12 mouse cellular contexts compared by ENCODE assay signal in the genomic region with DNA sequence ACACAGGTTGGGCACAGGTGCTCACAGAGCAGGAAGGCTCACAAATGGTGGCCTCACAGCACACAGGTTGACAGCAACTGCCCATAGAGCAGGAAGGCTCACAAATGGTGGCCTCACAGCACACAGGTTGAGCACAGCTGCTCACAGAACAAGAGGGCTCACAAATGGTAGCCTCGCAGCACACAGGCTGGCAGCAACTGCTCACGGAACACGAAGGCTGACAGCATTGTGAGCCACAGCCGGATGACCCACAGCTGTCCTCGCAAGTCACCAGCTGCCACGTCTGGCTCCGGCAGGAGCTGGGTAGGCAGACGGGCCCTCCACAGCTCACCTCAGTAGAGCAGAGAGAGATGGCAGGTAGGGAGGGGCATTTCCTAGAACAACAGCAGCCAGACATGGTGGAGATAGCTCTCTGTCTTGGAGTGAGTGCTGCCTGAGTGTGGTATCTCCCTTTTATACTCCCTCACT. TPM values are rescaled to one million over a fixed set of nuclear protein-coding genes. Genes with fewer than 3 reads are reported as not detected.
DNase-seq lines count a peak whose midpoint lies in the region; ATAC-seq lines count a peak whose summit lies in the region.
"Had no signal": no experiment of that assay in that cellular context is flagged by ENCODE, and none has a peak within 500 bp of the region (broad histone marks: within the 10 kb centered on the region; RNA-seq: fewer than 3 reads in every experiment).

Gene Krtap16-1 (minus strand): TSS at position 418 of the 468 bp plus-strand sequence.

- no peak for DNase-seq in limb, embryonic 10.5 days (ENCODE audit: low spot score)
- no peak for DNase-seq in spleen, adult 18-20 months
- DNase-seq: kidney, adult 18-20 months had no signal

- no peaks in the 10 kb centered on the region for H3K36me3 ChIP-seq in forebrain, embryonic 15.5 days
- H3K36me3 ChIP-seq in forebrain, embryonic 12.5 days (replicated peaks), result no peaks in the 10 kb centered on the region
- H3K36me3 ChIP-seq in limb, embryonic 13.5 days, result no peaks in the 10 kb centered on the region
- no peaks in the 10 kb centered on the region for H3K36me3 ChIP-seq in limb, embryonic 10.5 days
- H3K36me3 ChIP-seq in embryonic facial prominence, embryonic 15.5 days, result no peaks in the 10 kb centered on the region
- H3K36me3 ChIP-seq in neural tube, embryonic 14.5 days (ENCODE audit: control insufficient read depth, insufficient read depth, low read length), result no peaks in the 10 kb centered on the region
- H3K36me3 ChIP-seq: heart, embryonic 13.5 days; liver, embryonic 12.5 days; lung, embryonic 15.5 days had no signal

- no peak within 1 kb of the TSS for H3K4me3 ChIP-seq in forebrain, embryonic 15.5 days
- no peak within 1 kb of the TSS for H3K4me3 ChIP-seq in forebrain, embryonic 12.5 days (replicated peaks)
- H3K4me3 ChIP-seq in limb, embryonic 13.5 days, result no peak within 1 kb of the TSS
- H3K4me3 ChIP-seq in limb, embryonic 10.5 days, result no peak within 1 kb of the TSS
- no peak within 1 kb of the TSS for H3K4me3 ChIP-seq in embryonic facial prominence, embryonic 15.5 days (replicated peaks)
- no peak within 1 kb of the TSS for H3K4me3 ChIP-seq in neural tube, embryonic 14.5 days (ENCODE audit: low read depth, low read length)
- H3K4me3 ChIP-seq: heart, embryonic 13.5 days; liver, embryonic 12.5 days; lung, embryonic 15.5 days had no signal

- 84% methylated on average over 8 of the region's 8 CpGs for WGBS in forebrain, embryonic 15.5 days
- WGBS in forebrain, embryonic 12.5 days, result 88% methylated on average over 8 of the region's 8 CpGs
- WGBS in limb, embryonic 13.5 days, result 77% methylated on average over 8 of the region's 8 CpGs
- WGBS in limb, embryonic 10.5 days, result 79% methylated on average over 8 of the region's 8 CpGs
- 79% methylated on average over 8 of the region's 8 CpGs for WGBS in embryonic facial prominence, embryonic 15.5 days
- WGBS in neural tube, embryonic 14.5 days, result 76% methylated on average over 8 of the region's 8 CpGs

- H3K4me1 ChIP-seq in forebrain, embryonic 15.5 days, result peaks cover 16% of the 10 kb centered on the region
- H3K4me1 ChIP-seq in forebrain, embryonic 12.5 days, result no peaks in the 10 kb centered on the region
- no peaks in the 10 kb centered on the region for H3K4me1 ChIP-seq in limb, embryonic 13.5 days
- 0 out of 2 replicates have a peak, but pooled peaks cover 6% of the 10 kb centered on the region for H3K4me1 ChIP-seq in limb, embryonic 10.5 days
- no peaks in the 10 kb centered on the region for H3K4me1 ChIP-seq in embryonic facial prominence, embryonic 15.5 days
- H3K4me1 ChIP-seq in neural tube, embryonic 14.5 days (ENCODE audit: control insufficient read depth, insufficient read depth, low read length), result no peaks in the 10 kb centered on the region
- H3K4me1 ChIP-seq: heart, embryonic 13.5 days; liver, embryonic 12.5 days; lung, embryonic 15.5 days had no signal

- H3K9me3 ChIP-seq in forebrain, embryonic 15.5 days, result no peaks in the 10 kb centered on the region
- H3K9me3 ChIP-seq in forebrain, embryonic 12.5 days, result no peaks in the 10 kb centered on the region
- no peaks in the 10 kb centered on the region for H3K9me3 ChIP-seq in limb, embryonic 13.5 days
- H3K9me3 ChIP-seq in limb, embryonic 10.5 days (replicated peaks), result no peaks in the 10 kb centered on the region
- H3K9me3 ChIP-seq in embryonic facial prominence, embryonic 15.5 days (replicated peaks), result no peaks in the 10 kb centered on the region
- H3K9me3 ChIP-seq in neural tube, embryonic 14.5 days (ENCODE audit: control insufficient read depth, low read length), result no peaks in the 10 kb centered on the region
- H3K9me3 ChIP-seq: heart, embryonic 13.5 days; liver, embryonic 12.5 days; lung, embryonic 15.5 days had no signal

- H3K27ac ChIP-seq in forebrain, embryonic 15.5 days (replicated peaks), result peak within 1 kb of the TSS; percentile 72
- no peak within 1 kb of the TSS for H3K27ac ChIP-seq in forebrain, embryonic 12.5 days
- no peak within 1 kb of the TSS for H3K27ac ChIP-seq in limb, embryonic 13.5 days
- H3K27ac ChIP-seq in limb, embryonic 10.5 days, result no peak within 1 kb of the TSS
- H3K27ac ChIP-seq in embryonic facial prominence, embryonic 15.5 days (replicated peaks), result no peak within 1 kb of the TSS
- peak within 1 kb of the TSS; percentile 48 for H3K27ac ChIP-seq in neural tube, embryonic 14.5 days (ENCODE audit: low read depth, low read length)
- H3K27ac ChIP-seq: heart, embryonic 13.5 days; liver, embryonic 12.5 days; lung, embryonic 15.5 days had no signal

- no peaks in the 10 kb centered on the region; the same call in 1 of the 2 replicates for H3K27me3 ChIP-seq in forebrain, embryonic 15.5 days
- no peaks in the 10 kb centered on the region for H3K27me3 ChIP-seq in forebrain, embryonic 12.5 days
- H3K27me3 ChIP-seq in limb, embryonic 13.5 days, result peaks cover 5% of the 10 kb centered on the region; the same call in 1 of the 2 replicates
- no peaks in the 10 kb centered on the region for H3K27me3 ChIP-seq in limb, embryonic 10.5 days (ENCODE audit: low read depth, poor library complexity, severe bottlenecking)
- H3K27me3 ChIP-seq in embryonic facial prominence, embryonic 15.5 days, result no peaks in the 10 kb centered on the region; the same call in 1 of the 2 replicates
- no peaks in the 10 kb centered on the region for H3K27me3 ChIP-seq in neural tube, embryonic 14.5 days (ENCODE audit: control insufficient read depth, insufficient read depth, low read length)
- H3K27me3 ChIP-seq: liver, embryonic 12.5 days; lung, embryonic 15.5 days had no signal

- H3K4me2 ChIP-seq in forebrain, embryonic 15.5 days (replicated peaks), result peak within 1 kb of the TSS; percentile 10; the same call in 1 of the 2 replicates
- no peak within 1 kb of the TSS for H3K4me2 ChIP-seq in forebrain, embryonic 12.5 days
- H3K4me2 ChIP-seq in limb, embryonic 13.5 days (replicated peaks), result no peak within 1 kb of the TSS
- H3K4me2 ChIP-seq in embryonic facial prominence, embryonic 15.5 days (replicated peaks), result no peak within 1 kb of the TSS
- H3K4me2 ChIP-seq in neural tube, embryonic 14.5 days (ENCODE audit: low read depth, low read length), result no peak within 1 kb of the TSS
- H3K4me2 ChIP-seq: heart, embryonic 13.5 days; liver, embryonic 12.5 days; lung, embryonic 15.5 days had no signal

- no peak within 1 kb of the TSS for H3K9ac ChIP-seq in forebrain, embryonic 15.5 days (replicated peaks)
- H3K9ac ChIP-seq in forebrain, embryonic 12.5 days, result no peak within 1 kb of the TSS
- no peak within 1 kb of the TSS for H3K9ac ChIP-seq in limb, embryonic 13.5 days
- no peak within 1 kb of the TSS for H3K9ac ChIP-seq in embryonic facial prominence, embryonic 15.5 days
- H3K9ac ChIP-seq in neural tube, embryonic 14.5 days (replicated peaks; ENCODE audit: low read depth, low read length), result no peak within 1 kb of the TSS
- H3K9ac ChIP-seq: heart, embryonic 13.5 days; liver, embryonic 12.5 days; lung, embryonic 15.5 days had no signal

- ATAC-seq in forebrain, embryonic 15.5 days (replicated peaks), result no peak; the same call in 1 of the 2 replicates
- no peak for ATAC-seq in forebrain, embryonic 12.5 days (ENCODE audit: low FRiP score)
- peak; percentile 19; the same call in 1 of the 2 replicates for ATAC-seq in limb, embryonic 13.5 days (ENCODE audit: low FRiP score, low read depth)
- ATAC-seq in embryonic facial prominence, embryonic 15.5 days (ENCODE audit: insufficient number of reproducible peaks, low FRiP score, low TSS enrichment, low read depth), result peak; percentile 29; the same call in 1 of the 2 replicates
- peak; percentile 9; the same call in 1 of the 2 replicates for ATAC-seq in neural tube, embryonic 14.5 days (ENCODE audit: low read depth)
- ATAC-seq: liver, embryonic 12.5 days had no signal

RNA-seq across cellular contexts. Expression of gene Krtap16-1, which starts in this region (rescaled TPM):
- not detected in 2 replicates for polyA plus RNA-seq in forebrain, embryonic 15.5 days (2015; fragmentation: Nextera tagmentation; extraction: Ambion mirVana)
- not detected in 2 replicates for polyA plus RNA-seq in forebrain, embryonic 12.5 days (2016; fragmentation: Nextera tagmentation; extraction: Ambion mirVana)
- polyA plus RNA-seq in limb, embryonic 13.5 days (2015; fragmentation: Nextera tagmentation; extraction: Ambion mirVana), result not detected in 2 replicates
- polyA plus RNA-seq in limb, embryonic 10.5 days (2016; fragmentation: Nextera tagmentation; extraction: Ambion mirVana), result not detected in 2 replicates
- polyA plus RNA-seq in embryonic facial prominence, embryonic 15.5 days (2015; fragmentation: Nextera tagmentation; extraction: Ambion mirVana), result 3.8 and 5.7 TPM in 2 replicates
- polyA plus RNA-seq in neural tube, embryonic 14.5 days (2014; fragmentation: Nextera tagmentation; extraction: Ambion mirVana), result 0.24 TPM in 1 of 2 replicates, not detected in the other
- polyA plus RNA-seq: gonadal fat pad, adult 2 months; heart, embryonic 13.5 days; liver, embryonic 12.5 days; lung, embryonic 15.5 days had no signal

Comparison
In these comparisons a context has a peak if more than half of its experiments do, and no peak if none do; other contexts are left out.
1. Peak in ATAC-seq in limb, embryonic 13.5 days; RNA of the gene not detected or under 1 TPM.
2. Peak in ATAC-seq and H3K27ac ChIP-seq in neural tube, embryonic 14.5 days; RNA of the gene not detected or under 1 TPM.